Mouse (Mus musculus) G1E-ER4 (cell line): ENCODE results near the gene Bptf. TPM values are rescaled to one million over a fixed set of nuclear protein-coding genes. Genes with fewer than 3 reads are reported as not detected.
A peak's percentile ranks its signal among the peaks of the same experiment; 100 is the strongest.

ENCODE experiments used
- GATA1 ChIP-seq: IDR thresholded peaks from one replicate; pipeline ENCODE4 v1.8.0; 2012; ENCODE audit warnings: low read length, inconsistent platforms
- polyA plus RNA-seq: library from polyadenylated mRNA; stranded (reverse); fragments of >175 nt; gene quantifications from 2 replicates; pipeline ENCODE4 v1.2.3, GENCODE M21; 2012

Gene Bptf
- polyA plus RNA-seq, 1 experiment: 105 TPM

GRCm38 (mm10) chr11:107092637-107093036 is 39.3 kb downstream of the Bptf start:
- TF ChIP-seq GATA1: no peak

- no peak for TF ChIP-seq GATA1
Observed at GRCm38 (mm10) chr11:107085866-107086265, 46.1 kb downstream of the Bptf start.

- no peak for TF ChIP-seq GATA1
Observed at GRCm38 (mm10) chr11:107083480-107083879, 48.4 kb downstream of the Bptf start.

DNA sequence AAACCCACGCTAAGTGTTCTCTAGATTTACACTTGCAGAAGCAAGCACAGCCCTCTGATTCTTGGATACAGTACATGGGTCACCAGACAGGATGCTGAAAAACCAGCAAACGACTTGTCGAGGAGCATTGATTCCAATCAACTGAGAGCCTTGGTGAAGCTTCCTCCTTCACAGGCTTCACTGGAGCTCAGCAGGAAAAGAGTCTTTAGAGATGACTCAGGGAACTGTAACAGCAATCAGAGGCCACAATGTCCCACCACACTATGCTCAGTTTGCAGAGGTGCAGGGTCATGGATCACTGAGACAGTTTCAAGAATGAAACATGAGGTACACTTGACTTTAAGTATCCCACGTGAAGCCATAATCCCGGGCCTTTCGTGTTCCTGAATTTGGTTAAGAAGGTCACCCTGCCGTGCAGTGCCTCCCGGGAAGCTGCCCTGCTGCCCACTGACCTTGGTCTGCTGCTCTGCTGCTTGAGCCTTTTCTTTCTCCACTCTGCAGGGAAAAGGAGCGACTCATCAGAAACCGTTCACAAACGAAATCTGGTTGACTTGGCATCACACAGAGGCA is 66.6 kb downstream of the Bptf start:
- no peak for TF ChIP-seq GATA1

DNA sequence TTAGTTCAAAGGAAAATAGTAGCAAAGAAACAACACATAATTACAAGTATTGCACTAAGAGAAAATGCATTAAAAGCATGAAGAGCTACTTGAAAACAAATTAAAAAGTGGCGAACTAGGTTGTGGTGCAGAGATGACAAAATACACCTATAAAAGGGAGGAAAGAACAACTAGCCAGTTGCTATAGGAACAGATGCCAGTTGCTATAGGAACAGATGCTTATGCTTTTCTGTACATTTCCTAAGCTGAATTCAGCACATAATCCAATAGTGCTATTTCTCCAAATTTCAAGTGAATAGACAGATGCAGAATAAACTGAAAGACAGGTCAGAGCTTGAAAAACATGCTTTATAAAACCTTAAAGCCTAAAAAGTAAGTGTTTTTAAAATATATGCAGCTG is 67.3 kb downstream of the Bptf start:
- no peak for TF ChIP-seq GATA1

DNA sequence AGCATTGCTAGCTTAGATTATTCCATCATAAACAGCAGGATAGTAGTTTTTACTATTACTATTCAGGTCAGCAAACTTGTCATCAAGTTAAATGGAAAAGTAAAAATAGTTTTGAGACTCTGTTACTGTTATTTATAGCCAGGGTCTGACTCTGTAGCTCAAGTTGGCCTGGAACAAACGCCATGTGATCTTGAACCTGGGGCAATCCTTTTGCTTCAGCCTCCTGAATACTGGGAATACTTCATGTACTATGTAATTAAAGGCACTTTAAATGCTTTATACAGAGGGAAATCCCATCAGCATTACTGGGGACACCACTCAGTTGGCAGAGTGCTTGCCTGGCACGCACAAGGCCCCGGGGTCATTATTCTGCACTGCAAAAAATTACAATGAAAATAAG is 68.9 kb downstream of the Bptf start:
- no peak for TF ChIP-seq GATA1

DNA sequence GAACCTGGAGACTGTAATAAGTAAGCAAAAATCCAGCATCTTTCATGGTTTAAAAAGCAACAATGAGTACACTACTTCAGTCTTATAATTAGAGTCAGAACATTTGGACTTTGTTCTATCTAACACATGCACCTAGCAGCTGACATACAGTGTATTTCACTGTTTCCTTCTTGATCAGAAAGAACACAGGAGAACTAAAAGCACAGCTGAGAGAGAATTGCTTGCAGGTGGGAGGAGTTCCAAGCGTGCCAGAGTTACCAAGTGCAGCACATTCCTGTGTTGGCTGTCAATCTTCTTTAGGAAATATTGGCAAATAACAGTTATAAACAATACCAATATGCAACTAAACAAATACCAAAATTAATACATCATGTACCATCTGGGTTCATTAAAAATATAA is 71.0 kb downstream of the Bptf start:
- TF ChIP-seq GATA1: no peak

- TF ChIP-seq GATA1: no peak
Observed at GRCm38 (mm10) chr11:107057391-107057790, 74.5 kb downstream of the Bptf start.

- TF ChIP-seq GATA1: no peak
Observed at GRCm38 (mm10) chr11:107054870-107055269, 77.1 kb downstream of the Bptf start.

DNA sequence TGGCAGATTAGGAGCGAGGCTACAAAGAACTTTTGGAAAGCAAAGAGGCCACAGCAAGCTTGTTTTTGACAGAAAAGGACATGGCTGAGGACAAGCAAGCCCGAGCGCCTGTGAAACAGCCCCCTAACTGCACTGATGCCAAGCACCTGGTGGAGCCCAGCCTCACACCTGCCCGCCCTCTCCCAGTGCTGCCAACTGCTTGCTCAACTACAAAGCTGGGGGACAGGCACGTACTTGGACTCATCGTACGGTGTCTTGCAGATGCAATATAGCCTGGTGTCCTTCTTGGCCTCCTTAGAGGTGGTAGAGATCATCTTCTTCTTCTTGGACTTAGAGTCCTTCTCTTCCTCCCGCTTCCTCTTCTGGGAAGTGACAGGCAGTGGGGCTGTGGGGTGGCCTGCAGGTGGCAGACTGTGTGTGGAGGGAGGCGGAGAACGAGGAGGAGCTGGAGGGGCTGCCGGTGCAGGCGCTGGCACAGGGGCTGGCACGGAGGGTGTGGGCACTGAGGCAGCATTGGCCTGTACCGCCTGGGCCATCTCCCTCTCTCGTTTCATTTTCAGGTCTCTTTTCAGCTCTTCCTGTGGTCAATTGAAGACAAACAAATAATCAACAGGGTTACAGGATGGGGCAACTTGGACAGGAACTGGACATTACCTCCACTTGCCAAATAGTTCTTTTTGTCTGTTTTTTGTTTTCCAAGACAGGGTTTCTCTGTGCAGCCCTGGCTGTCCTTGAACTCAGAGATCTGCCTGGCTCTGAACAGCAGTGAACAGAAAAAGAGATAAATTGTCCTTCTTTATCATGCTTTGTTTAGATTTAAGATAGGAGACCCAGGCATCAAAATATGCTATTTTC is 84.9 kb downstream of the Bptf start:
- TF ChIP-seq GATA1: no peak

GRCm38 (mm10) chr11:107045546-107045945 is 86.4 kb downstream of the Bptf start:
- TF ChIP-seq GATA1: no peak

DNA sequence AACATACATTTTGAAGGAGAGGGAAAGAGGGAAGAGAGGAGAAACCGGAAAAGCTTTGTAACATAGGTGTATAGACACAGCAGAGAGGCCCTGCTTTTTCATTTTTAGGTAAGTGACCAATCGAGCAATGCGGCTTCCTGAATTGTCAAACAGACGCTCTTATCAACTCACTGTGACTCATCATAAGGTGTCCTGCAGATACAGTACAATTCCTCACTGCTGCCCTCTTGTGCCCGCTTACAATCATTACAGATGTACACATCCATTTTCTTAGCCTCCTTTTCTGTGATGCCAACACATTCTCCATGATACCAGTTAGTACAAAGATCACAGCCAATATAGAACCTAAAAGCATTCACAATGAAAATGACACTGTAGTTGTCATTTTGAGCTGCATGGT is 87.6 kb downstream of the Bptf start:
- TF ChIP-seq GATA1: peak; percentile 38

DNA sequence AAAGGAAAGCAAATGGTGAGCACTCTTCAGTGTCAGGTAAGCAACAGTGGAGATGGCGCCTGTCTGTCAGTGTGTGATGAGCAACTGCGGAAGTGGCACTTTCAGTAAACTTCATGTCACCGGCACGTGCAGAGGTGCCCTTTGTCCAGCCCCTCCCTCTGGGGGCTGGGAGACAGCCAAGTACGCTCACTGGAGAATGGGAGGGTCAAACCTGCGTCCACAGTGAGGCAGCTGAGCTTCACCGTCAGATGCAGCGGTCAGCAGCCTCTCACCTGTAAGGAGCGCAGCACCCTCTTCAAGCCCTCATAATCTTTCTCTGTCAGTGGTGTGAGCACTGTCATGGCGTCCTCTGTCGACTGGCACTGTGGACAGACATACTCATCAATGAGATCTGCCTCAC is 88.6 kb downstream of the Bptf start:
- no peak for TF ChIP-seq GATA1

DNA sequence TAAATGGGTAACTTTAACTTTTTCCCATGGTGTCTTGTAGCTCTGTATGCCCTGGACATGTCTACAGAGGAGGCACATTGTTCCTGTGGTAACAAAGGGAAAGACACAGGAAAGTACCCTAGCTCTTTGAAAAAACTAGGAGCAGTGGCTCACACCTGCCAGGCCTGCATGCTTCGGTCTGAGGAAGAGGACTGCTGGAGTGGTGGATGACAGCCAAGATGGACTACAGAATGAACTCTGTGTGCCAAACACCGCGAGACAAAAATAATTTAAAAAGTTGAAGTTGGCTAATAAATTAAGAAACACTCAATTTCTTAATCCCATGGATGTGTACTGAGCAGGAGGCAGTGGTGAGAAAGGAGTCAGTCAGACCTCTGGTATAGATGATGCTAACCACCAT is 90.5 kb downstream of the Bptf start:
- TF ChIP-seq GATA1: no peak

DNA sequence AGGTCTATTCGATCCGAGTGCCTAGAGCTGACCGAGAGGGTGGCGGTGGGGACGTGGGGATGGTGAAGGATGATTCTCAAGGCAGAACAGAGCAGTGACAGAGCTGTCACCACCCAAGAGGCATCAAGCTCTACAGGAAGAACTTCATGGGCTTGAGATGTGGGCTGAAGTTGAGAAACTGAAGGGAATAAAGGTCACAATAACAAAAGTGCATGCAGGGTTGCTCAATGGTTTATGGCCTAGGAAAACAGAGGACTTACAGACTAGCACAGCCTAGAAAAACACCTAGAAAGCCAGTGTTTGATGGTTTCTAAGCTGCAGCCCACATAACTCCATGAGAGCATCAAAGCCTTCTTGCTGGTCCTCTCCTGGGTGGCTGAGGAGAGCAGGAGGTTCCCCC is 92.5 kb downstream of the Bptf start:
- TF ChIP-seq GATA1: no peak

DNA sequence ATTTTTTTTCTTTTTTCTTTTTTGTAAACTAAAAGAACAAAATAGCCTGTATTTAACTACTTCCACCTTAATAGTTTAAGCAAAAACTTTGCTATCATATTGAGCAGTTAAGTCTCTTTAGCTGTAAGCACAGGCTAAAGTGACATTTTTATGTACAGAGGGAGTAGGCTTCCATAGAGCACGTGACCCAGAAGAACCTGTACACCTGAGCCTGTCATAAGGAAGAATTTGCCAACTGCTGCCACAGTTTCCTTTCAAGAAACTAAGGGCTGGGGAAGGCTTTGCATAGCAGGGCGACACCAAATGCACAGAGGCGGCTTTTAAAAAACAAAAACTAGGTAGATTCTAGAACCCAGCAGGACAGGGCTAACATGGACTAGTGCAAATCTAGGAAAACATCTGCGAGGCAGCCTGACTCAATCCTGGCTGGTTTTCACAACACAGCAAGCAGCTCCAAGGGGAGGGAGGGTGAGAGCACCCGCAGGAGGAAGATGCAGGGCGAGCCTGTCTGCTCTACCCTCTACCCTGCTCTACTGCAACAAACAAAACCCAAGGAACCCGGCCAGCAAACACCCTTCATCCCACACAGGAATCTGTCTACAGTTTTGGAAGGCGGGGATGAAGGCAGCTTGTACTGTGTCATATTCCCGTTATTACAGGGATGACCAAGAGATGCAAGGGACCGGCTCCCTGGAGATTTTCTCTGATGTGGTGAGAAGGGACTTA is 97.7 kb downstream of the Bptf start:
- TF ChIP-seq GATA1: no peak
